Mouse (Mus musculus) ES-E14 (cell line): ENCODE results near the gene Ccr2.

ENCODE experiments used
- CHD2 ChIP-seq: IDR thresholded peaks from 2 replicates; pipeline ENCODE4 v1.6.1; 2014; ENCODE audit warnings: mild to moderate bottlenecking, low read depth, low read length, inconsistent platforms
- HCFC1 ChIP-seq: IDR thresholded peaks from 2 replicates; pipeline ENCODE4 v1.6.1; 2012; ENCODE audit warnings: low read length, inconsistent platforms, borderline replicate concordance; ENCODE audit not compliant: insufficient read depth
- ZNF384 ChIP-seq: IDR thresholded peaks from 2 replicates; pipeline ENCODE4 v1.6.1; 2012; ENCODE audit warnings: low read depth, low read length, inconsistent platforms

GRCm38 (mm10) chr9:124053532-124053931 is 48.2 kb upstream of the Ccr2 start:
- no peak for TF ChIP-seq ZNF384
- no peak for TF ChIP-seq HCFC1
- no peak for TF ChIP-seq CHD2
